Mouse (Mus musculus): ENCODE measurements around the gene Frmd8. TPM values are rescaled to one million over a fixed set of nuclear protein-coding genes. Genes with fewer than 3 reads are reported as not detected.

The Frmd8 gene
- total and polyA plus RNA-seq, 3 experiments, result 22.8 to 34.4 TPM; not detected in 1

DNA sequence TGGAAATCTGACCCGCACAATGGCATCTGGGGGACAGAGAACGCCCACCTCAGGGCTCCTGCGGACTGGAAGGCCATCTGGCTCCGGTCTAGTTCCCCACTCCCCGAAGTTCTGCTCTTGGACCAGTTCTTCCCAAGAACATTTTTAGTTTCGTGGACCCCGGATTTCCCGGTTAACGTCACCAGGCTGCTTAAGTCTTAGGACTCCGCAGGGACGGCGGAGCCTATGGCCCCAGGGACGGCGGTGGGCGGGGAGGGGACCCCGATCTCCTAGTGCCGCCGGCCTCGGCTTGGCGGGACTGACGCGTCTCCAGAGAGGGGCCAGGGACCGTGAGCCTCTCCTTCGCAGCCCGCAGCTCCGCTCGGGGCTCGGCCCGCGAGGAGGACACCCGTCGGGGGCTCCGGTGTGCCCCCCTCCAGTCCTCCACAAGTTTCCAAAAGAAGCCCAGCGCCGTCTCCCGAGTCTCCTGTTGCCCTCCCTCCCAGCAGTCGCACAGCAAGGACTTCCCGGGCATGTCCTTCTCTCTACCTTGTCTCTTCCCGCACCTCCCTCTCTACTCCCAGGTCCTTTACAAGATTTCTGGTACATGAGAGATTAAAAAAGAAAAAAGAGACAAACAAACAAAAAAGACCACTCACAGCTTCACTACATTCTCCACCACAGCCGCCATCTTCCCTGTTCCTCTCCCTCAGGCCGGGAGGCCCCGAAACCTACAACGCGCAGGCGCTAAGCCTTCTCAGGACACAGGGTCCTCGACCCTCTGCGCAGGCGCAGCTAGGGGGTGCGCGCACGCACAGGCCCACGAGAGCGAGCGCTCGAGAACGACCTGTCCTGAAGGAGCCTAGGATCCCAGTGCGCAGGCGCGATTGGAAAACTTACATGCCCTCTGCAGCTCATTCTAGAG, 37.3 kb upstream of the Frmd8 start (continued):
- TF ChIP-seq BHLHE40 (IDR thresholded peaks at IDR 0.05; ENCODE audit: borderline replicate concordance, low read depth, low read length) (no peak), MYC (IDR thresholded peaks at IDR 0.05; ENCODE audit: low read depth, low read length) (peak; percentile 16; the same call in 1 of the 2 replicates), USF1 (IDR thresholded peaks at IDR 0.05; ENCODE audit: low read depth, low read length) (no peak), MXI1 (IDR thresholded peaks at IDR 0.05; ENCODE audit: low read depth, low read length) (no peak), POLR2AphosphoS2 (IDR thresholded peaks at IDR 0.05; ENCODE audit: low read length) (peak; percentile 75; the same call in 1 of the 2 replicates), TCF12 (IDR thresholded peaks at IDR 0.05; ENCODE audit: low read depth, low read length) (peak; percentile 55; the same call in 1 of the 2 replicates), ZKSCAN1 (IDR thresholded peaks at IDR 0.05; ENCODE audit: low read depth, low read length) (no peak), POLR2A (IDR thresholded peaks at IDR 0.05; ENCODE audit: control insufficient read depth in 1 of 2, insufficient read depth in 1 of 2, low read depth in 1 of 2, low read length in 2 of 2, poor library complexity in 1 of 2) (peak; percentile 71 to 97), SIN3A (IDR thresholded peaks at IDR 0.05; ENCODE audit: low read length) (peak; percentile 80; the same call in 1 of the 2 replicates)

DNA sequence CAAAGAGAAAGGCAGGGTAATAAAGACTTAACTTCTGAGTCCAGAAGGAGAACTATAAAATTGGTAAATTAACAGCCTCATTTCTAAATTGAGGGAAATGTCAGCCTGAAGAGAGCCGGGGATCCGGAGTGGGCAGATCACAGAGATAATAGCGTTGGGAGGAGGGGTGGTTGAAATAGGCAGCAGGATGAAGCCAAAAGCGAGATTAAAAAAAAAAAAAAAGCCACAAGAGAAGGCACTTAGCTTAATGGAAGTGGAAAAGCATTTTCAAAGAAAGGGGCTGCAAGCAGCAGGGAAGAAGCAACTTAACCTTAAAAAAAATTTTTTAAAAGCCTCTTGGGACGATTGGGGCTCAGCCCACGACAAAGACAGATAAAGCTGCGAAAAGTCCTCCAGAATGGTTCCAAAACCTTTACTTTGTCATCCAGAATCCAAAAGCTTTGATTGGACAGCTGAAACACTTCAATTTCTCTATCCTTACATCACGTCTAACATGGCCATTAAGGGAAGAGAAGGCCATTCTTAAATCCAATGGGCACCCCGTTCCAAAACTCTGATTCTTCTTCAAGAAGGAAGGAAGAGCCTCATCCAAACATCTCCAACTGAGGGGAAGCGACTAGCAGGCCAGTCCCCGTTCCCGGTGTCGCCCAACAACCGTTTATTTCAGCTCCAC, 36.5 kb upstream of the Frmd8 start:
- peak; percentile 71 for DNase-seq (ENCODE audit: low read depth, low spot score)
- Histone ChIP-seq H3K4me3 (ENCODE audit: control insufficient read depth in 1 of 2, insufficient read depth in 1 of 2, low read depth in 2 of 2, low read length in 2 of 2) (peak overlapping the region; percentile 87 to 99), H3K36me3 (ENCODE audit: control insufficient read depth in 1 of 2, insufficient read depth in 2 of 2, low read length in 2 of 2) (peaks cover 11 to 29% of the 10 kb centered on the region in 2 experiments), H3K9ac (ENCODE audit: control insufficient read depth, low read depth, low read length, poor library complexity, severe bottlenecking) (peak overlapping the region; percentile 97), H3K27me3 (ENCODE audit: control insufficient read depth in 1 of 2, insufficient read depth in 2 of 2, low read length in 2 of 2) (no peaks in the 10 kb centered on the region), H3K4me1 (ENCODE audit: control insufficient read depth in 1 of 2, insufficient read depth in 2 of 2, low read length in 2 of 2) (peaks cover 8 to 27% of the 10 kb centered on the region in 2 experiments), H3K79me2 (ENCODE audit: control insufficient read depth, insufficient read depth, low read length, poor library complexity) (peaks cover 47% of the 10 kb centered on the region), H3K9me3 (replicated peaks; ENCODE audit: insufficient read depth, low read length) (no peaks in the 10 kb centered on the region), H3K27ac (ENCODE audit: control insufficient read depth, low read depth, low read length) (peak overlapping the region; percentile 89)
- TF ChIP-seq CHD2 (IDR thresholded peaks at IDR 0.05; ENCODE audit: low read length), result peak; percentile 20; the same call in 1 of the 2 replicates
- TF ChIP-seq JUND (IDR thresholded peaks at IDR 0.05; ENCODE audit: low read depth, low read length), result no peak
- TF ChIP-seq EP300 (IDR thresholded peaks at IDR 0.05; ENCODE audit: low read depth in 1 of 2, low read length in 2 of 2), result peak; percentile 47; a peak in 2 of 4 replicates
- TF ChIP-seq MYC (IDR thresholded peaks at IDR 0.05; ENCODE audit: low read depth, low read length), result 0 out of 2 replicates have a peak, but pooled peaks have one; percentile 28
- peak; percentile 29; the same call in 1 of the 2 replicates for TF ChIP-seq TCF12 (IDR thresholded peaks at IDR 0.05; ENCODE audit: low read depth, low read length)
- TF ChIP-seq ZKSCAN1 (IDR thresholded peaks at IDR 0.05; ENCODE audit: low read depth, low read length), result peak; percentile 23; the same call in 1 of the 2 replicates
- TF ChIP-seq MYB (IDR thresholded peaks at IDR 0.05; ENCODE audit: low read depth, low read length), result no peak
- peak; percentile 82 for TF ChIP-seq GATA1 (IDR thresholded peaks at IDR 0.05; ENCODE audit: low read depth, low read length)
- no peak for TF ChIP-seq POLR2AphosphoS5 (IDR thresholded peaks at IDR 0.05; ENCODE audit: borderline replicate concordance, low read depth, low read length)
- no peak for TF ChIP-seq TBP (IDR thresholded peaks at IDR 0.05; ENCODE audit: low read depth, low read length)
- TF ChIP-seq NELFE (IDR thresholded peaks at IDR 0.05; ENCODE audit: low read depth, low read length), result no peak
- no peak for TF ChIP-seq SMC3 (IDR thresholded peaks at IDR 0.05; ENCODE audit: low read depth, low read length)
- TF ChIP-seq ZNF384 (IDR thresholded peaks at IDR 0.05; ENCODE audit: low read depth, low read length), result peak; percentile 96
- TF ChIP-seq MEF2A (IDR thresholded peaks at IDR 0.05; ENCODE audit: extremely low read depth, insufficient replicate concordance, low read depth, low read length, poor library complexity, severe bottlenecking), result no peak
- TF ChIP-seq CTCF (IDR thresholded peaks at IDR 0.05 in 2 of 3, conservative IDR thresholded peaks at IDR 0.05 in 1 of 3; ENCODE audit: control insufficient read depth in 1 of 3, insufficient read depth in 1 of 3, low read depth in 2 of 3, low read length in 3 of 3, poor library complexity in 1 of 3, severe bottlenecking in 1 of 3), result no peak
- TF ChIP-seq ZMIZ1 (IDR thresholded peaks at IDR 0.05; ENCODE audit: low read depth, low read length), result no peak
- peak; percentile 53 for TF ChIP-seq ETS1 (IDR thresholded peaks at IDR 0.05; ENCODE audit: low read depth, low read length)
- no peak for TF ChIP-seq NRF1 (IDR thresholded peaks at IDR 0.05; ENCODE audit: insufficient read depth, low read depth, low read length, poor library complexity, severe bottlenecking)
- TF ChIP-seq UBTF (IDR thresholded peaks at IDR 0.05; ENCODE audit: borderline replicate concordance, insufficient read depth, low read depth, low read length), result no peak
- peak; percentile 95; the same call in 1 of the 2 replicates for TF ChIP-seq CHD1 (IDR thresholded peaks at IDR 0.05; ENCODE audit: low read depth, low read length)
- TF ChIP-seq KAT2A (conservative IDR thresholded peaks at IDR 0.05; ENCODE audit: low read depth, low read length), result no peak
- no peak for TF ChIP-seq HCFC1 (IDR thresholded peaks at IDR 0.05; ENCODE audit: low read depth, low read length)
- no peak for TF ChIP-seq GABPA (IDR thresholded peaks at IDR 0.05; ENCODE audit: low read depth, low read length)
- no peak for TF ChIP-seq ZC3H11A (IDR thresholded peaks at IDR 0.05; ENCODE audit: low read depth, low read length)
- no peak for TF ChIP-seq RAD21 (IDR thresholded peaks at IDR 0.05; ENCODE audit: low read depth, low read length)
- no peak for TF ChIP-seq POLR2AphosphoS2 (IDR thresholded peaks at IDR 0.05; ENCODE audit: low read length)
